Mouse (Mus musculus): ENCODE results near the gene Rbmx. TPM values are rescaled to one million over a fixed set of nuclear protein-coding genes. Genes with fewer than 3 reads are reported as not detected.

The Rbmx gene
- total and polyA plus RNA-seq, 2 experiments from 2014 or later, result 54.7 to 67.5 TPM

DNA sequence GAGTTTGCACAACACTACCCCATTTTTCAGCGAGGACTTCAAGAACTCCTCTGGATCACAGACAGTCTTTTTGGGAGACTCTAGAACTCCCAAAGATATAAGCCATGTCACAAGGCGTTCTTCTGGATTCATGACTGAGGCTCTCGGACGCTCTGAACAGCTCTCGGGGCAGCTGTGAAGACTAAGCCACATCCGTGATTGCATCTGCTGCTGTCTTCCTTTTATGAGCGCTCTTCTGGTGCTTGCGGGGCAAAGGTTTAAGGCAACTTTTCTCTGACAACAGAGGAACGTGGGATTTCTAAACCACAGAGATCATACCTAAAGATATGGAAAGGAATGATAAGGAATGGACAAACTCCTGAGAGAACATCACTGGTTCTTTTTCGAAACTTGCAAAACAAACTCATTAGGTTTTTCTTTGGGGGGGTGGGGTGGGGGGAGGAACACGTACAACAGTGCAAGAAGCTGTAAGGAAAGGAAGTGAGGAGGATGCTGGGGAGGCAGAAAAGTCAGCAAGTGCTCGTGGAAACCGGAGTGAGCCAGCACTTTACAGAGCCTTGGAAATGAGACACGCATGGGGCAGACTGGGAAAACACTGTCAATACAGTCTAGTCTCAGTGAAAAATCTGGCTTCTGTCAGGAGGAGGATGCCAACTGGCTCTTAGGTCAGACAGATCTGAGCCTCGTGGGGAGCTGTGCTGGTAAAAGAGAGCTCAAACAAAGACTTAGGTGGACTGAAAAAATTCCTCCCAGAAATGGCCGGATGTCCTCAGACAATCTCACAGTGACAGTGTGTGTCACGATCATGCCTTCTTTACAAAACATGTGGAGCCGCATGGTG lies 54.2 kb downstream of the Rbmx start, which contains the start of gene Arhgef6:
Arhgef6 (minus strand) TSS at position 359 of the 841 bp plus-strand sequence.
- H3K4me3 ChIP-seq (ENCODE audit: low read depth, low read length), result peak within 1 kb of the TSS; percentile 23; the same call in 1 of the 2 replicates
- 47% methylated on average over 18 of the region's 18 CpGs for WGBS
- no peak within 1 kb of the TSS for H3K9ac ChIP-seq (replicated peaks; ENCODE audit: low read depth, low read length)
- H3K4me2 ChIP-seq (ENCODE audit: low read depth, low read length), result peak within 1 kb of the TSS; percentile 40
- TF ChIP-seq EP300 (IDR thresholded peaks at IDR 0.05; ENCODE audit: low read depth) (no peak), CTCF (IDR thresholded peaks at IDR 0.05; ENCODE audit: low read depth) (no peak)
- H3K27ac ChIP-seq (ENCODE audit: low read depth), result peak within 1 kb of the TSS; percentile 46
- H3K9me3 ChIP-seq (replicated peaks; ENCODE audit: control insufficient read depth, low read length), result no peaks in the 10 kb centered on the region
- no peaks in the 10 kb centered on the region for H3K27me3 ChIP-seq (ENCODE audit: control insufficient read depth, insufficient read depth, low read length)
- no peaks in the 10 kb centered on the region for H3K36me3 ChIP-seq (replicated peaks; ENCODE audit: control insufficient read depth, insufficient read depth, low read length)
- DNase-seq (ENCODE audit: low spot score) (no peak), ATAC-seq (ENCODE audit: insufficient read depth, low read depth) (0 out of 2 replicates have a peak, but pooled peaks have one; percentile 30)
- no peaks in the 10 kb centered on the region for H3K4me1 ChIP-seq (ENCODE audit: control insufficient read depth, insufficient read depth)

DNA sequence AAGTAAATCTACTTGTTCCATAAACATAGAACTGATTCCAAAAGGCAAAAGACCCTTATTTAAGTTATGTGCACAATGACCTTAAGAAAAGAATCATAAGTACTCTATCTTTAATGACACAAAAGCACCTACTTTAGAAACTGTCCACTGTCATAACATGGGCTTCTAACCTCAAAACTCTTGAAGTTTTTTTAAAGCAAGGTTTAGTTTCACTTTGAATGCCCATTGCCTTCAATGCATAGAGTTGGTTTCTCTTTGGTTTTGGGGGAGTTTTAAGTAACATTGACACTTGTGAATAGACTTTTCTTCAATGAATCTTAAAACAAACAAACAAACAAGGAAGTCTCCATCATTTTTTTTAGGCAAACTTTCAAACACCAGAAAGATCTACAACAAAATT lies 55.3 kb downstream of the Rbmx start:
- Histone ChIP-seq H3K4me1 (ENCODE audit: control insufficient read depth, insufficient read depth) (no peaks in the 10 kb centered on the region), H3K9me3 (replicated peaks; ENCODE audit: control insufficient read depth, low read length) (no peaks in the 10 kb centered on the region), H3K36me3 (replicated peaks; ENCODE audit: control insufficient read depth, insufficient read depth, low read length) (no peaks in the 10 kb centered on the region), H3K27ac (ENCODE audit: low read depth) (no peak overlapping the region), H3K27me3 (ENCODE audit: control insufficient read depth, insufficient read depth, low read length) (no peaks in the 10 kb centered on the region), H3K4me3 (ENCODE audit: low read depth, low read length) (peak overlapping the region; percentile 23; the same call in 1 of the 2 replicates), H3K9ac (replicated peaks; ENCODE audit: low read depth, low read length) (no peak overlapping the region), H3K4me2 (ENCODE audit: low read depth, low read length) (peak overlapping the region; percentile 40; the same call in 1 of the 2 replicates)
- DNase-seq (ENCODE audit: low spot score) (no peak), ATAC-seq (ENCODE audit: insufficient read depth, low read depth) (no peak)
- no peak for TF ChIP-seq CTCF (IDR thresholded peaks at IDR 0.05; ENCODE audit: low read depth)
- TF ChIP-seq EP300 (IDR thresholded peaks at IDR 0.05; ENCODE audit: low read depth), result no peak

DNA sequence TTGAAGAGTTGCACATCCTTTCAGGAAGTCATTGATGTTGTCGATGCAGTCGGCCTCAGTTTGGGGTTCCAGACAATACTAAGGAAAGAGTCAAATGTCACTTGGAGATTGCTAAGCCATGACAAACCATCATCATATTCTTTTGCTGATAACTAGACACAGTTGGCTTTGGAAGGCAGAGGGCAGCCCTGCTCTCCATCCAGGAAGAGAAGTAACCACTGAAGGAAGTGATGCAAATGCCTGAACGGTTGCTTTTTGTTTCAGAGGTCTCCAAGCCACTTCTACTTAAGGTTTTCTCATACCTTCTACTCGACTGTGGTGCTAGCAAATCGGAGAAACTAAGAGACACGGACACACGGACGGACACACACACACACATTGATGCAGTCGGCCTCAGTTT lies 55.9 kb downstream of the Rbmx start:
- Histone ChIP-seq H3K4me1 (ENCODE audit: control insufficient read depth, insufficient read depth) (no peaks in the 10 kb centered on the region), H3K36me3 (replicated peaks; ENCODE audit: control insufficient read depth, insufficient read depth, low read length) (no peaks in the 10 kb centered on the region), H3K9ac (replicated peaks; ENCODE audit: low read depth, low read length) (no peak overlapping the region), H3K27ac (ENCODE audit: low read depth) (no peak overlapping the region), H3K4me2 (ENCODE audit: low read depth, low read length) (no peak overlapping the region), H3K4me3 (ENCODE audit: low read depth, low read length) (no peak overlapping the region; the same call in 1 of the 2 replicates), H3K9me3 (replicated peaks; ENCODE audit: control insufficient read depth, low read length) (no peaks in the 10 kb centered on the region), H3K27me3 (ENCODE audit: control insufficient read depth, insufficient read depth, low read length) (no peaks in the 10 kb centered on the region)
- no peak for DNase-seq (ENCODE audit: low spot score)
- WGBS, result 67% methylated on average over 9 of the region's 9 CpGs
- TF ChIP-seq CTCF (IDR thresholded peaks at IDR 0.05; ENCODE audit: low read depth), result no peak
- ATAC-seq (ENCODE audit: insufficient read depth, low read depth), result no peak

DNA sequence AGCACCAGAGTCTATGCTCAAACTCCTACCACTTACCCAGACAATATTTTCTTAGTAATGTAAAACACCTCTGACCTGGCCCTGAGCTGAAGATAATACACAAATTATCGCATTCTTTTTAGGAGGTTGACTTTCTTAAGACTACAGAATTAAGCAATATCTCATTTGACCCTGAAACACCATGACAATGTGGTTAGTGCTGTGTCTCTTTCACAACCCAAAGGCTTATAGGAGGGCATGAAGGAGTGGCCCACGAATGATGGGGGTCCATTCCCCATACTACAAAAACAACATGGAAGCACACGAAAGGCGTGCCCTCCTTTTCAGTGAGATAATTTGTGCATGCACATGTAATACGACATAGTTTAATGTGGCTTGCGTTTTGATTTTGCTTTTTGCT lies 57.5 kb downstream of the Rbmx start:
- no peaks in the 10 kb centered on the region for H3K36me3 ChIP-seq (replicated peaks; ENCODE audit: control insufficient read depth, insufficient read depth, low read length)
- H3K9ac ChIP-seq (replicated peaks; ENCODE audit: low read depth, low read length), result no peak overlapping the region
- H3K4me2 ChIP-seq (ENCODE audit: low read depth, low read length), result no peak overlapping the region
- no peaks in the 10 kb centered on the region for H3K27me3 ChIP-seq (ENCODE audit: control insufficient read depth, insufficient read depth, low read length)
- no peak for ATAC-seq (ENCODE audit: insufficient read depth, low read depth)
- DNase-seq (ENCODE audit: low spot score), result no peak
- H3K4me1 ChIP-seq (ENCODE audit: control insufficient read depth, insufficient read depth), result no peaks in the 10 kb centered on the region
- 84% methylated on average over 6 of the region's 6 CpGs for WGBS
- no peak for TF ChIP-seq CTCF (IDR thresholded peaks at IDR 0.05; ENCODE audit: low read depth)
- TF ChIP-seq EP300 (IDR thresholded peaks at IDR 0.05; ENCODE audit: low read depth), result no peak
- H3K27ac ChIP-seq (ENCODE audit: low read depth), result no peak overlapping the region
- H3K9me3 ChIP-seq (replicated peaks; ENCODE audit: control insufficient read depth, low read length), result no peaks in the 10 kb centered on the region
- no peak overlapping the region for H3K4me3 ChIP-seq (ENCODE audit: low read depth, low read length)

Other genes starting within 250 kb of the Rbmx start
- gene Cd40lg, start 180.9 kb downstream of the Rbmx start, total RNA-seq (2014; rRNA removed; ENCODE audit: low replicate concordance), result not detected in 2 replicates
- gene Cd40lg, start 180.9 kb downstream of the Rbmx start, polyA plus RNA-seq (2015; fragmentation: Nextera tagmentation; extraction: Ambion mirVana), result not detected in 2 replicates
- 69.1 and 94.0 TPM in 2 replicates for gene Arhgef6, start 54.3 kb downstream of the Rbmx start, total RNA-seq (2014; rRNA removed; ENCODE audit: low replicate concordance)
- gene Arhgef6, start 54.3 kb downstream of the Rbmx start, polyA plus RNA-seq (2015; fragmentation: Nextera tagmentation; extraction: Ambion mirVana), result 30.3 and 33.6 TPM in 2 replicates
- not detected in 2 replicates for gene Gm364, start 16.1 kb upstream of the Rbmx start, total RNA-seq (2014; rRNA removed; ENCODE audit: low replicate concordance)
- not detected in 2 replicates for gene Gm364, start 16.1 kb upstream of the Rbmx start, polyA plus RNA-seq (2015; fragmentation: Nextera tagmentation; extraction: Ambion mirVana)
- not detected in 2 replicates for gene Gpr101, start 110.7 kb upstream of the Rbmx start, total RNA-seq (2014; rRNA removed; ENCODE audit: low replicate concordance)
- gene Gpr101, start 110.7 kb upstream of the Rbmx start, polyA plus RNA-seq (2015; fragmentation: Nextera tagmentation; extraction: Ambion mirVana), result not detected in 2 replicates